Mouse (Mus musculus): Measurements from ENCODE around the gene Srxn1. TPM values are rescaled to one million over a fixed set of nuclear protein-coding genes. Genes with fewer than 3 reads are reported as not detected.

Gene Srxn1
- polyA plus RNA-seq, 1 experiment from 2014 or later, result 17.9 TPM

GRCm38 (mm10) chr2:152112970-152113369 lies 7.7 kb downstream of the Srxn1 start:
- Histone ChIP-seq H3K9me3 (ENCODE audit: low read length) (no peaks in the 10 kb centered on the region), H3K27ac (ENCODE audit: low read length) (no peak overlapping the region), H3K4me1 (ENCODE audit: insufficient read depth, low read length) (peaks cover 10% of the 10 kb centered on the region), H3K9ac (replicated peaks; ENCODE audit: low read length) (no peak overlapping the region), H3K4me3 (ENCODE audit: low read length) (no peak overlapping the region), H3K27me3 (ENCODE audit: insufficient read depth, low read length) (peaks cover 12% of the 10 kb centered on the region), H3K36me3 (ENCODE audit: insufficient read depth, low read length) (no peaks in the 10 kb centered on the region; the same call in 1 of the 2 replicates), H3K4me2 (replicated peaks; ENCODE audit: low read depth, low read length) (no peak overlapping the region)
- 79% methylated on average over 10 of the region's 10 CpGs for WGBS
- ATAC-seq (ENCODE audit: low FRiP score, low TSS enrichment), result no peak

- no peaks in the 10 kb centered on the region for H3K9me3 ChIP-seq (ENCODE audit: low read length)
- no peaks in the 10 kb centered on the region for H3K36me3 ChIP-seq (ENCODE audit: insufficient read depth, low read length)
- H3K9ac ChIP-seq (replicated peaks; ENCODE audit: low read length), result 0 out of 2 replicates have a peak overlapping the region, but pooled peaks have one; percentile 17
- peak overlapping the region; percentile 45 for H3K4me2 ChIP-seq (replicated peaks; ENCODE audit: low read depth, low read length)
- H3K4me3 ChIP-seq (ENCODE audit: low read length), result peak overlapping the region; percentile 24; the same call in 1 of the 2 replicates
- 16% methylated on average over 36 of the region's 36 CpGs for WGBS
- H3K4me1 ChIP-seq (ENCODE audit: insufficient read depth, low read length), result peaks cover 10% of the 10 kb centered on the region
- no peak overlapping the region for H3K27ac ChIP-seq (ENCODE audit: low read length)
- ATAC-seq (ENCODE audit: low FRiP score, low TSS enrichment), result peak; percentile 33; the same call in 1 of the 2 replicates
- peaks cover 12% of the 10 kb centered on the region for H3K27me3 ChIP-seq (ENCODE audit: insufficient read depth, low read length)
Observed at GRCm38 (mm10) chr2:152114057-152114975, 9.0 kb downstream of the Srxn1 start.

GRCm38 (mm10) chr2:152117694-152118093 lies 12.4 kb downstream of the Srxn1 start:
- H3K27ac ChIP-seq (ENCODE audit: low read length), result no peak overlapping the region
- peaks cover 12% of the 10 kb centered on the region for H3K27me3 ChIP-seq (ENCODE audit: insufficient read depth, low read length)
- no peak overlapping the region for H3K9ac ChIP-seq (replicated peaks; ENCODE audit: low read length)
- no peak overlapping the region for H3K4me2 ChIP-seq (replicated peaks; ENCODE audit: low read depth, low read length)
- 89% methylated on average over 7 of the region's 7 CpGs for WGBS
- peaks cover 10% of the 10 kb centered on the region for H3K4me1 ChIP-seq (ENCODE audit: insufficient read depth, low read length)
- no peaks in the 10 kb centered on the region for H3K9me3 ChIP-seq (ENCODE audit: low read length)
- no peak for ATAC-seq (ENCODE audit: low FRiP score, low TSS enrichment)
- H3K4me3 ChIP-seq (ENCODE audit: low read length), result no peak overlapping the region
- H3K36me3 ChIP-seq (ENCODE audit: insufficient read depth, low read length), result no peaks in the 10 kb centered on the region

GRCm38 (mm10) chr2:152119228-152119865 lies 14.0 kb downstream of the Srxn1 start:
- H3K36me3 ChIP-seq (ENCODE audit: insufficient read depth, low read length), result no peaks in the 10 kb centered on the region
- H3K9me3 ChIP-seq (ENCODE audit: low read length), result no peaks in the 10 kb centered on the region
- no peak overlapping the region for H3K4me2 ChIP-seq (replicated peaks; ENCODE audit: low read depth, low read length)
- 45% methylated on average over 6 of the region's 6 CpGs for WGBS
- H3K27ac ChIP-seq (ENCODE audit: low read length), result no peak overlapping the region
- H3K27me3 ChIP-seq (ENCODE audit: insufficient read depth, low read length), result peaks cover 12% of the 10 kb centered on the region
- H3K9ac ChIP-seq (replicated peaks; ENCODE audit: low read length), result no peak overlapping the region
- H3K4me3 ChIP-seq (ENCODE audit: low read length), result no peak overlapping the region
- peaks cover 10% of the 10 kb centered on the region for H3K4me1 ChIP-seq (ENCODE audit: insufficient read depth, low read length)
- no peak for ATAC-seq (ENCODE audit: low FRiP score, low TSS enrichment)

- WGBS, result 74% methylated on average over 9 of the region's 9 CpGs
- ATAC-seq (ENCODE audit: low FRiP score, low TSS enrichment), result no peak
Observed at GRCm38 (mm10) chr2:152122896-152123295, 17.6 kb downstream of the Srxn1 start.

GRCm38 (mm10) chr2:152128597-152128996 lies 23.3 kb downstream of the Srxn1 start:
- no peak overlapping the region for H3K4me2 ChIP-seq (replicated peaks; ENCODE audit: low read depth, low read length)
- H3K4me3 ChIP-seq (ENCODE audit: low read length), result no peak overlapping the region
- WGBS, result 65% methylated on average over 2 of the region's 2 CpGs
- no peaks in the 10 kb centered on the region for H3K36me3 ChIP-seq (ENCODE audit: insufficient read depth, low read length)
- H3K9ac ChIP-seq (replicated peaks; ENCODE audit: low read length), result no peak overlapping the region
- H3K27ac ChIP-seq (ENCODE audit: low read length), result no peak overlapping the region
- no peak for ATAC-seq (ENCODE audit: low FRiP score, low TSS enrichment)
- no peaks in the 10 kb centered on the region for H3K27me3 ChIP-seq (ENCODE audit: insufficient read depth, low read length)
- H3K4me1 ChIP-seq (ENCODE audit: insufficient read depth, low read length), result peaks cover 13% of the 10 kb centered on the region
- no peaks in the 10 kb centered on the region for H3K9me3 ChIP-seq (ENCODE audit: low read length)

More at GRCm38 (mm10) chr2:152122896-152123295, 17.6 kb downstream of the Srxn1 start:
- no peak overlapping the region for H3K27ac ChIP-seq (ENCODE audit: low read length)
- H3K36me3 ChIP-seq (ENCODE audit: insufficient read depth, low read length), result no peaks in the 10 kb centered on the region
- H3K9me3 ChIP-seq (ENCODE audit: low read length), result no peaks in the 10 kb centered on the region
- H3K4me3 ChIP-seq (ENCODE audit: low read length), result no peak overlapping the region
- no peaks in the 10 kb centered on the region for H3K4me1 ChIP-seq (ENCODE audit: insufficient read depth, low read length)
- H3K27me3 ChIP-seq (ENCODE audit: insufficient read depth, low read length), result no peaks in the 10 kb centered on the region
- H3K9ac ChIP-seq (replicated peaks; ENCODE audit: low read length), result no peak overlapping the region
- H3K4me2 ChIP-seq (replicated peaks; ENCODE audit: low read depth, low read length), result no peak overlapping the region

GRCm38 (mm10) chr2:152129778-152130177 lies 24.5 kb downstream of the Srxn1 start:
- Histone ChIP-seq H3K4me3 (ENCODE audit: low read length) (no peak overlapping the region), H3K36me3 (ENCODE audit: insufficient read depth, low read length) (no peaks in the 10 kb centered on the region), H3K27me3 (ENCODE audit: insufficient read depth, low read length) (no peaks in the 10 kb centered on the region), H3K9me3 (ENCODE audit: low read length) (no peaks in the 10 kb centered on the region), H3K27ac (ENCODE audit: low read length) (no peak overlapping the region), H3K4me1 (ENCODE audit: insufficient read depth, low read length) (peaks cover 13% of the 10 kb centered on the region), H3K9ac (replicated peaks; ENCODE audit: low read length) (no peak overlapping the region), H3K4me2 (replicated peaks; ENCODE audit: low read depth, low read length) (no peak overlapping the region)
- WGBS, result 77% methylated on average over 3 of the region's 3 CpGs
- ATAC-seq (ENCODE audit: low FRiP score, low TSS enrichment), result no peak

GRCm38 (mm10) chr2:152132016-152132415 lies 26.7 kb downstream of the Srxn1 start:
- H3K4me3 ChIP-seq (ENCODE audit: low read length), result no peak overlapping the region
- H3K9ac ChIP-seq (replicated peaks; ENCODE audit: low read length), result no peak overlapping the region
- 7% methylated on average over 9 of the region's 9 CpGs for WGBS
- H3K4me1 ChIP-seq (ENCODE audit: insufficient read depth, low read length), result peaks cover 13% of the 10 kb centered on the region
- H3K27me3 ChIP-seq (ENCODE audit: insufficient read depth, low read length), result no peaks in the 10 kb centered on the region
- no peak for ATAC-seq (ENCODE audit: low FRiP score, low TSS enrichment)
- H3K4me2 ChIP-seq (replicated peaks; ENCODE audit: low read depth, low read length), result 0 out of 2 replicates have a peak overlapping the region, but pooled peaks have one; percentile 11
- no peaks in the 10 kb centered on the region for H3K9me3 ChIP-seq (ENCODE audit: low read length)
- H3K27ac ChIP-seq (ENCODE audit: low read length), result no peak overlapping the region
- H3K36me3 ChIP-seq (ENCODE audit: insufficient read depth, low read length), result no peaks in the 10 kb centered on the region

GRCm38 (mm10) chr2:152132691-152133090 lies 27.4 kb downstream of the Srxn1 start:
- Histone ChIP-seq H3K36me3 (ENCODE audit: insufficient read depth, low read length) (no peaks in the 10 kb centered on the region), H3K4me1 (ENCODE audit: insufficient read depth, low read length) (peaks cover 13% of the 10 kb centered on the region), H3K27ac (ENCODE audit: low read length) (no peak overlapping the region), H3K27me3 (ENCODE audit: insufficient read depth, low read length) (no peaks in the 10 kb centered on the region), H3K4me3 (ENCODE audit: low read length) (no peak overlapping the region), H3K9ac (replicated peaks; ENCODE audit: low read length) (no peak overlapping the region), H3K9me3 (ENCODE audit: low read length) (no peaks in the 10 kb centered on the region), H3K4me2 (replicated peaks; ENCODE audit: low read depth, low read length) (no peak overlapping the region)
- 42% methylated on average over 8 of the region's 8 CpGs for WGBS
- ATAC-seq (ENCODE audit: low FRiP score, low TSS enrichment), result no peak

Measured in kidney, embryonic 16.5 days (tissue).